Mouse (Mus musculus): ENCODE data around the gene B020031M17Rik. TPM values are rescaled to one million over a fixed set of nuclear protein-coding genes. Genes with fewer than 3 reads are reported as not detected.
"Not testable (repeated sequence)": the region's sequence is repeated elsewhere in the genome, so short reads cannot be mapped to it uniquely, and the experiment has no call there.

Gene B020031M17Rik
- not detected in 2 replicates for polyA plus RNA-seq (2016; fragmentation: Nextera tagmentation; extraction: Ambion mirVana)

DNA sequence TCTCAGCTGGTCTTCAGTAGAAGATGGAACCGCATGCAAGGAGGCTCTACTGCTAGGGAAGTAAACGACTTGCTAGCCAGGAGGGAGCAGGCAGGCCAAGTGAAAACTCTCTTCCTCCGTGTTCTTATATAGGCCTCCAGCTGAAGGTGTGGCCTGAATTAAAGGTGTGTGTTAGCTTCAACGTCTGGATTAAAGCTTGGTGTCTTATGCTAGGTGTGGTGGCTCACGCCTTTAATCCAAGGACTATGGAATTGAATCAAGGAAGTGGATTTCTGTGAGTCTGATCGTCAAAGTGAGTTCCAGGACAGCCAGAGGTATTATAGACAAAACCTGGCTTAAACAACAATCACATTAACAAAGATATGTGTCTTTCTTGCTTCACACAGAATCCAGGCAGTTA lies at the start of gene B020031M17Rik:
B020031M17Rik (minus strand) TSS at position 101 of the 400 bp plus-strand sequence.
- not testable (repeated sequence) for H3K27ac ChIP-seq; H3K4me2 ChIP-seq (replicated peaks); H3K27me3 ChIP-seq; H3K36me3 ChIP-seq; H3K4me3 ChIP-seq; H3K4me1 ChIP-seq; H3K9me3 ChIP-seq; ATAC-seq (ENCODE audit: insufficient number of reproducible peaks, insufficient read depth, low FRiP score, low TSS enrichment); H3K9ac ChIP-seq
- 62% methylated on average over 4 of the region's 6 CpGs for WGBS

DNA sequence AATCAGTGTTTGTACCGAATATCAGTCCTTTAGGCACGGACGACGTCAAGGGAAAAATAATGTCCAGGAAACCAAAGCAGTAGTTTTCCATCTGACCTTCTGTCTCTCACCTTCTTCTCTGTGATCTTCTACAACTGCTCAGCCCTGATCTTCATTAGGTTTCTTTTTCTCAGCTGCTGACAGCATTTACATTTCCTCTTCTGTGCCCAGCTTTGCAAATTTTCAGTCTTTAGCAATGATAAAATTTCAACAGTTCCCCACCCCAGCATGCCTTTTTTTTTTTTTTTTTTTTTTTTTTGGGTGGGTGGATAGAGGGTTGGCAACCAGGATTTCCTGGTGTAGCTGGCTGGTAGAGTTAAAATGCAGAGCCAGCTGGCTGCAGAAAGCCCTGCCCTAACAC lies 48.6 kb upstream of the B020031M17Rik start:
- H3K27me3 ChIP-seq; H3K9me3 ChIP-seq; H3K27ac ChIP-seq; ATAC-seq (ENCODE audit: insufficient number of reproducible peaks, insufficient read depth, low FRiP score, low TSS enrichment); H3K4me2 ChIP-seq (replicated peaks); H3K9ac ChIP-seq; H3K4me3 ChIP-seq; H3K4me1 ChIP-seq; H3K36me3 ChIP-seq: not testable (repeated sequence)
- WGBS = no CpG with 5 or more reads among the region's 4 CpGs

DNA sequence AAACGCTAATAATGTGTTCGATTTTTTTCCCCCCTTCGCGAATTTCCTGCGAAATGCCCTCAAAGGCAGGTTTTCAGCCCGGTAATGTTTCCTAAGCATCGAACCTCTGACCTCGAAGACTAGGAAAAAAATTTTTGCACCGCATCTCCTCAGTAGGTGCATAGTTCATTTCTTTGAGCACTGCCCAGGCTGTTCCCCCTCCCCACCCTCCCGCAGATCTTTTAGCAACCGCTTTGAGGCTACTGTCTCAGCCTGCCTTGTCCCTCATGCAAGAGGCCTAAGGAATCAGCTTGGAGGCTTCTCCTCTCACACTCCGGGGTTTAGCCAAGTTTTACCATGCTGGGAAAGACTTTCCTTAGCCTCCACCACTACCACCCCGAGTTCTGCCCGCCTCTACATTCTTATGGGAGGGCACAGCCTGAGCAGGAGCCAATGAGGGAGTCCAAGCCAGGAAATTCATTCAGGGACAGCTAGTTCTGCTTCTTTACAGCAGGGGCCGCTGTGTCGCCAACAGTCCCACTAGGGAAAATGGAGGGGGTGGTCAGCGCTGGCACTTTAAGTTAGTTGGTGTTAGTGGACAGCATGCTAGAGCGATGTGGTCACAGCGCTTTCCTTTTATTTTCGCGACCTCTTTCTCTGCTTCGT lies 48.0 kb upstream of the B020031M17Rik start:
- not testable (repeated sequence) for H3K4me2 ChIP-seq (replicated peaks); H3K27me3 ChIP-seq; H3K4me1 ChIP-seq; H3K4me3 ChIP-seq; H3K27ac ChIP-seq; H3K9ac ChIP-seq; H3K36me3 ChIP-seq; H3K9me3 ChIP-seq
- WGBS = no CpG with 5 or more reads among the region's 22 CpGs
- ATAC-seq (ENCODE audit: insufficient number of reproducible peaks, insufficient read depth, low FRiP score, low TSS enrichment) = peak; percentile 67; the same call in 1 of the 2 replicates

DNA sequence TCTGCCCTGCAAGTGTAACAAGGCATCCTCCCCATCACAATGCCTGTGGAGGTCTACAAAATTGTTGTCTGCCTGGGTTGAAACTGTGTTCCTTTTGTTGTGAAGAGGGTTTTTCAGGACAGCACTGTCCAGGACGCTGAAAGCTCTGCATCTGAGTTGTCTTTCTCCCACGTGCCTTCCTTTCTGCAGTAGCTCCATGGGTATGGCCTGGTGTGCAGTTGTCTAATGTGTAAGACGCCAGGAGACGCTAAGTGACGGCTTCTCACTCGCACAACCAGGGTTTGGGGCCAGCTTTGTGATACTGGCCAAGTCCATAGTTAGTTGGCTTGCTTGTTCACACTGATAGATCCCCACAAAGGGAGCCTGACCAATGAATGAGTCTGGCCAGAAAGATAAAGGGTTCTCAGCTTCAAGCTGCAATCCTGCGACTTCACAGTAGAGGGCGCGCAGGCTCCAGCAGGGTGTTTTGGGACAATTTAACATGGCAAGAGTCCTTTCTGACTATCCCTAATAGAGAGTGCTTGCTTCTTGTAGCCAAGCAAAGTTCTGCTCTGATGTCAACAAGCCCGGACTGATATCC lies 41.4 kb upstream of the B020031M17Rik start:
- not testable (repeated sequence) for H3K9ac ChIP-seq; H3K4me1 ChIP-seq; H3K27me3 ChIP-seq; H3K4me3 ChIP-seq; H3K4me2 ChIP-seq (replicated peaks); ATAC-seq (ENCODE audit: insufficient number of reproducible peaks, insufficient read depth, low FRiP score, low TSS enrichment); H3K9me3 ChIP-seq; H3K27ac ChIP-seq; H3K36me3 ChIP-seq
- WGBS = no CpG with 5 or more reads among the region's 10 CpGs

DNA sequence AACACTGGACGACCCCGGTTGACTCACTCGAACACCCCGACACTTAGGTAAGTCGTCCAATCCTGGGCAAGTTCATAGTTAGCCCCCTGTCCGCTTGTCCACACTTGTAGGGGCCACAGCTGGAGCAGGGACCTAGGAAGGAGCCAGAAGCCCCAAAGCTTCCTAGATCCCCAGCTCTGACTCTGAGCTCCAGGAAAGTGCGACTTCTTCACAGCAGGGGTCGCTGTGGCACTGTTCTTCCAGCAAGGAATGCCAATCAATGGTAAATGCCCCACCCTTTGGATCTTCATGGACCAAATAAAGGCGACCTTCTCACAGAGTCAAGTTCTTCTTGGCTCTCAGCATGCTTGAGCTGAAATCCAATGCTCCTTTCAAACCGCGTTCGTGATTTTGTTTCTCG lies 40.7 kb upstream of the B020031M17Rik start:
- H3K9ac ChIP-seq; H3K36me3 ChIP-seq; H3K9me3 ChIP-seq; H3K4me3 ChIP-seq; H3K4me2 ChIP-seq (replicated peaks); H3K27ac ChIP-seq; ATAC-seq (ENCODE audit: insufficient number of reproducible peaks, insufficient read depth, low FRiP score, low TSS enrichment); H3K4me1 ChIP-seq; H3K27me3 ChIP-seq: not testable (repeated sequence)
- no CpG with 5 or more reads among the region's 13 CpGs for WGBS

DNA sequence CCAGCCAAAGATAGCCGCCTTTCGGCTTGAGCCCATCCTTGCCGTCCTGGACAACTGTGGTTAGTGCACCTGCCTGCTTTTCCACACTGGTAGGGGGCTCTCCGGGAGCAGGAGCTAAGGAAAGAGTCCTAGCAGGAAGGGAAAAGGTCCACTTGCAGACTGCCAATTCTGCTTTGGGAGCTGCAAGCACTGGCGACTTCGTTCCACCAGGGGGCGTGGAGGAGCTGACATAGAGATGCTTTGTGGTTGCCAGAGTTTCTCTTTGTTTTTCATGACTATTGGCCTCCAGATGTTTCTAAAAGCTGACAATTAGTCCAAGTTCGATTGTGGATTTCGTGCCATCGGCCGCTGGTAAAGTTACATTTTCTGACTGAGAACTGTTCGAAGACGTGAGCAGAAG lies 18.6 kb upstream of the B020031M17Rik start:
- H3K4me2 ChIP-seq (replicated peaks); ATAC-seq (ENCODE audit: insufficient number of reproducible peaks, insufficient read depth, low FRiP score, low TSS enrichment); H3K27ac ChIP-seq; H3K4me1 ChIP-seq; H3K9me3 ChIP-seq; H3K36me3 ChIP-seq; H3K4me3 ChIP-seq; H3K9ac ChIP-seq; H3K27me3 ChIP-seq: not testable (repeated sequence)
- no CpG with 5 or more reads among the region's 13 CpGs for WGBS

DNA sequence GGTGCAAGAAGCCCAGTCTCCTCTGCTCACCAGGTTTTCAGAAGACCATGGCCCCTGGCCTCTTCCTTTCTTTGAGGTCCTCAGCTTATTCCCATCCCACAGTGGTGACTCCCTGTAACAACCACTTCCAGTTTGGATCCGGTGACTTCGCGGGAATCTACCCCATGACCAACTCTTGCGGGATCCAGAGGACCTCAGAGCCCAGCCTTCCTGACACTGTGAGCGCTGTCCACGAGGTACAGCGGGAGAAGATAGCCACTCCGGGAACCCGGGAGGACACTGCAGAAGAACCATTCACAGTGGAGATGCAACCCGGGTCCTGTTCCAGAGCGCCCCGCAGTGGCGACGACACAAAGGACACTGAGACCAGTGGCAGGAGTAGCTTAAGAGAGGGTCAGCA lies 17.6 kb upstream of the B020031M17Rik start:
- not testable (repeated sequence) for H3K4me1 ChIP-seq; H3K27me3 ChIP-seq; H3K9ac ChIP-seq; H3K4me3 ChIP-seq; H3K9me3 ChIP-seq; H3K4me2 ChIP-seq (replicated peaks); H3K36me3 ChIP-seq; H3K27ac ChIP-seq; ATAC-seq (ENCODE audit: insufficient number of reproducible peaks, insufficient read depth, low FRiP score, low TSS enrichment)
- no CpG with 5 or more reads among the region's 14 CpGs for WGBS

DNA sequence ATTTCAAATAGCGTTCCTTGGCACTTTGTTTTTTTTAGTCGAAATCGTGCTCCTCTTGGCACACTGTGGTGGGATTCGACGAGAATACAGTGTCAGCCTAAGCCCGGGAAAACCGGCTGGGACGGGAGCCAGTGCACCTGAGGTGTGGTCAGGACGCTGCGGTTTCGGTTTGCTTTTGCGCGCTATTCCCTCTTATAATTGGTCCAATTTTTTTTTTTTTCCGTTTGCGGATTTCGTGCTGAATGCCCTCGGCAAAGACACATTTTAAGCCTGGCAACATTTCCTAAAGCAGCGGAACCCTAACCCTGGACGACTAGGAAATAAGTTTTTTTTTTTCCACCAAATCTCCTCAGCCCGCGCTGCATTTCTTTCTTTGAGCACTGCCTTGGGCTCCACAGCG lies 15.4 kb upstream of the B020031M17Rik start:
- not testable (repeated sequence) for H3K36me3 ChIP-seq; H3K4me1 ChIP-seq; H3K27ac ChIP-seq; ATAC-seq (ENCODE audit: insufficient number of reproducible peaks, insufficient read depth, low FRiP score, low TSS enrichment); H3K4me3 ChIP-seq; H3K9ac ChIP-seq; H3K27me3 ChIP-seq; H3K9me3 ChIP-seq
- whole genome bisulfite sequencing = under 1% methylated on average over 21 of the region's 22 CpGs
- 0 out of 2 replicates have a peak overlapping the region, but pooled peaks have one; percentile 21 for H3K4me2 ChIP-seq (replicated peaks)

DNA sequence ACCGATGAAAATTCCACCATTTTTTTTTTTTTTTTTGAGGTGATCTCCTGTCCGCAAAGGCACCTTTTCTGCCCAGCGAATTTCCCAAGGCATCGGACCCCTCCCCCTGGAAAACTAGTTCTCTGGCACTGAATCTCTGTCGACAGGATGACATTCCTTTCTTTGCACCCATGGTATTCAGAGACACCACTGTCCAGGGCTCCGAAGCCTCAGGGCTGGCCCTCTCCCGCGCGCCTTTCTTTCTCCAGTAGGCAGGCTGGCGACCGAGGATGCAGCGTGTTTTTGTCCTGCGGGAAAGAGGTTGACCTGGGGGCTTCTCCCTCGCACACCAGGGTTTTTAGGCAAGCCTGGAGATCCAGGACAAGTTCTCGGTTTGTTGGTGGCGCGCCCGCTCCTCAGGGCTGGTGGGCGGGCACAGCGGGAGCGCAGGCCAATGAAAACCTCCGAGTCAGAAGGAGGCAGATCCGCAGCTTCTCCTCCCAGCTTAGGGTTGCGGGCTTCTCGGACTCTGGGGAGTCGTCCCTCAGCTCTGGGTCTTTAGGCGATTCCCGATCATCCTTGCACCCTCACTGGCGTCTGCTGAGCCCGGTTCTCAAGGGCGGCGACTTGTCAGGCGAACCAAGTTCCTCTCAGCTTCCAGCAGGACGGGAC lies 14.8 kb upstream of the B020031M17Rik start:
- H3K9me3 ChIP-seq; H3K4me1 ChIP-seq; H3K4me3 ChIP-seq; H3K36me3 ChIP-seq; H3K27ac ChIP-seq; ATAC-seq (ENCODE audit: insufficient number of reproducible peaks, insufficient read depth, low FRiP score, low TSS enrichment); H3K9ac ChIP-seq; H3K27me3 ChIP-seq: not testable (repeated sequence)
- 0 out of 2 replicates have a peak overlapping the region, but pooled peaks have one; percentile 21 for H3K4me2 ChIP-seq (replicated peaks)
- 1% methylated on average over 18 of the region's 34 CpGs for WGBS

DNA sequence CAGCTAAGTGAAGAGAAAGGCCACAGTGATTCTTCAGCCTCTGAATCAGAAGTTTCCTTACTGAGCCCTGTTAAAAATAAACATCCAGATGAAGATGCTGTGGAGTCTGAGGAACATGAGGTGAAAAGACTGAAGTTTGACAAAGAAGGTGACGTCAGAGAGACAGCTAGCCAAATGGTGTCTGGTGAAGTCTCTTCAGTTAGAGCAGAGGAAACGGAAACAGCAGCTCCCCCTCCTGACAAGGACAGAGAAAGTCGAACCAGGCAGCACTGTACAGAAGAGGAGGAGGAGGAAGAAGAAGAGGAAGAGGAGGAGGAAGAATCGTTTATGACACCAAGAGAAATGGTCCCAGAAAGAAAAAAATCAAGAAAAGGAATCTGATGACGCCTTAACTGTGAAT lies 12.2 kb upstream of the B020031M17Rik start:
- not testable (repeated sequence) for H3K4me3 ChIP-seq; H3K4me1 ChIP-seq; H3K9ac ChIP-seq; H3K27me3 ChIP-seq; H3K4me2 ChIP-seq (replicated peaks); H3K36me3 ChIP-seq; H3K27ac ChIP-seq; H3K9me3 ChIP-seq; ATAC-seq (ENCODE audit: insufficient number of reproducible peaks, insufficient read depth, low FRiP score, low TSS enrichment)
- no CpG with 5 or more reads among the region's 5 CpGs for WGBS

DNA sequence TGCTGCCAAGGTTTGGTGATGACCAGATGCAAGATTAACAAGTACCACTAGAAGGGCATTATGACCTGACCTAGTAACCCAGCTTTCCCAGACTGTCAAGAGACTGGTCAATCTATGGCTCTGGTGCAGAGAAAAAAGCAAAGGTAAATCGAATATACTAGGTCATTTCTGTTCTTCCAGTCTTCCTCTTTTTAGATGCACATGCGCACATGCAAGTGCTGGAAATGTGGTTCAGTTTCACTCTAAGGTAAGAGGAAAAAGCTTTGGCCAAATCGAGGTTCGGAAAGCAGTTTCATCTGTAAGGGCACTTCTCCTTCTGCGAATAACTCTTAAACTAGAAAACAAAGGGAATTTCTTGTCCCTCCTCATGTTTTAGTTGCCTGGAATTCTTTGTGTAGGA lies 5.0 kb upstream of the B020031M17Rik start:
- no CpG with 5 or more reads among the region's 5 CpGs for WGBS
- not testable (repeated sequence) for H3K4me1 ChIP-seq; H3K9me3 ChIP-seq; H3K4me2 ChIP-seq (replicated peaks); H3K4me3 ChIP-seq; ATAC-seq (ENCODE audit: insufficient number of reproducible peaks, insufficient read depth, low FRiP score, low TSS enrichment); H3K27me3 ChIP-seq; H3K36me3 ChIP-seq; H3K9ac ChIP-seq; H3K27ac ChIP-seq

DNA sequence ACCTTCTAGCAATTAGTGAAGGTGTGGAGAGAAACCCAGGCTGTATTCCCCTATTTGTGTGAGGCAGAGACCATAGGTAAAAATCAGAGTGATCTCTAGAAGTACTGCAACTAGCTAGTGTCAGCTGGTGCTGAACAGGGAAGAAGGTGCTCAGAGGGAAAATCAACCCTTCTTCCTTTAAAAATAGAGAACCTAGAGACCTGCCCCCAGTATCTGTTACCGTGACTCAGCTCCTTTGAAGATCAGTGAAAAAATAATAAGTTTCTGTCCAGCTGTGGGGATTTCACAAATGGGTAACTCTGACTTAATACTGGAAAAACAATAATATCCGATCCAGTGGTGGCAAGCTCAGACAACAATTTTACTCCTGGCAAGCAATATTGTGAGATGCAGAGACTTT lies 4.5 kb upstream of the B020031M17Rik start:
- H3K4me2 ChIP-seq (replicated peaks); H3K27me3 ChIP-seq; H3K27ac ChIP-seq; H3K4me3 ChIP-seq; ATAC-seq (ENCODE audit: insufficient number of reproducible peaks, insufficient read depth, low FRiP score, low TSS enrichment); H3K36me3 ChIP-seq; H3K9ac ChIP-seq; H3K4me1 ChIP-seq; H3K9me3 ChIP-seq: not testable (repeated sequence)
- WGBS = 78% methylated on average over 2 of the region's 2 CpGs
